Mouse (Mus musculus) liver, embryonic 14.5 days (tissue): Measurements from ENCODE around the gene Gm12184. TPM values are rescaled to one million over a fixed set of nuclear protein-coding genes. Genes with fewer than 3 reads are reported as not detected.
"Not testable (repeated sequence)": the region's sequence is repeated elsewhere in the genome, so short reads cannot be mapped to it uniquely, and the experiment has no call there.

Source experiments
- ATAC-seq: fragments of 200-750 bp; cut with Nextera tagmentation; 2 replicates; pipeline ENCODE4 v1.8.0; 2017; ENCODE audit warnings: moderate number of reproducible peaks, mild to moderate bottlenecking, moderate library complexity; ENCODE audit not compliant: insufficient read depth
- DNase-seq, 3 experiments: peaks; one replicate each; pipeline ENCODE4 v3.0.0-alpha.2; 2012 to 2013; ENCODE audit warnings: low read depth in 3 of 3, low spot score in 3 of 3
- H3K27ac ChIP-seq: fragments of 300-500 bp; sonication (generic); 2 replicates; pipeline ENCODE4 v1.5.1; 2014; ENCODE audit warnings: moderate library complexity, mild to moderate bottlenecking, control low read depth, inconsistent platforms
- H3K27me3 ChIP-seq: fragments of 300-500 bp; sonication (generic); 2 replicates; pipeline ENCODE4 v1.6.1; 2014; ENCODE audit warnings: mild to moderate bottlenecking, low read length, moderate library complexity; ENCODE audit not compliant: control insufficient read depth, insufficient read depth
- H3K36me3 ChIP-seq: fragments of 300-500 bp; sonication (generic); replicated peaks from 2 replicates; pipeline ENCODE4 v1.6.1; 2014; ENCODE audit warnings: low read depth; ENCODE audit not compliant: control insufficient read depth, insufficient read depth
- H3K4me1 ChIP-seq, 2 experiments: fragments of 200-500 bp in 1 of 2; fragments of 300-500 bp in 1 of 2; sonication (generic) in 1 of 2; replicated peaks; 2 replicates each; pipeline ENCODE4 v1.6.1; 2012 to 2014; ENCODE audit warnings: antibody characterized with exemption in 1 of 2, inconsistent platforms in 1 of 2, low read length in 1 of 2; ENCODE audit not compliant: control insufficient read depth in 2 of 2, insufficient read depth in 2 of 2
- H3K4me2 ChIP-seq: fragments of 300-500 bp; sonication (generic); 2 replicates; pipeline ENCODE4 v1.6.1; 2014; ENCODE audit warnings: low read depth, mild to moderate bottlenecking, control low read depth, moderate library complexity
- H3K4me3 ChIP-seq, 2 experiments: fragments of 200-500 bp in 1 of 2; fragments of 300-500 bp in 1 of 2; sonication (generic) in 1 of 2; 2 replicates each; pipeline ENCODE4 v1.5.1; 2012 to 2014; ENCODE audit warnings: low read depth in 2 of 2, low read length in 2 of 2, mild to moderate bottlenecking in 2 of 2, control low read depth in 1 of 2, inconsistent platforms in 1 of 2, moderate library complexity in 1 of 2; ENCODE audit not compliant: insufficient read depth in 1 of 2
- H3K9ac ChIP-seq: fragments of 300-500 bp; sonication (generic); replicated peaks from 2 replicates; pipeline ENCODE4 v1.6.1; 2014; ENCODE audit warnings: mild to moderate bottlenecking, control low read depth, moderate library complexity
- H3K9me3 ChIP-seq: fragments of 300-500 bp; sonication (generic); 2 replicates; pipeline ENCODE4 v1.6.1; 2016; ENCODE audit warnings: low read length, mixed read lengths; ENCODE audit not compliant: control insufficient read depth
- CTCF ChIP-seq: IDR thresholded peaks from 2 replicates; pipeline ENCODE4 v1.5.1; 2016; ENCODE audit warnings: antibody characterized with exemption, low read depth, control low read depth
- EP300 ChIP-seq: IDR thresholded peaks from 2 replicates; pipeline ENCODE4 v1.6.1; 2016; ENCODE audit warnings: antibody characterized with exemption, low read depth
- WGBS: fragments of 180-500 bp; shearing (Covaris S2); extraction: QIAGEN DNeasy Blood & Tissue Kit; methylation state at CpG from one replicate; pipeline ENCODE4 v1.1.7; 2014; ENCODE audit not compliant: insufficient replicate concordance; 5-methylcytosine and 5-hydroxymethylcytosine counted together
- polyA plus RNA-seq, 2 experiments: library from polyadenylated mRNA; depleted of rRNA in 1 of 2; stranded (reverse) in 1 of 2; unstranded in 1 of 2; fragments of >200 nt; fragmentation: Nextera tagmentation in 1 of 2; extraction: Ambion mirVana in 1 of 2; gene quantifications; 2 replicates each; pipeline versions ENCODE4 v1.2.1 to v1.2.3; 2012 to 2014

Gene Gm12184
- polyA plus RNA-seq, 2 experiments = 1.6 to 12.4 TPM

- peaks cover 13 to 36% of the 10 kb centered on the region in 2 experiments for H3K4me1 ChIP-seq
- H3K27me3 ChIP-seq = no peaks in the 10 kb centered on the region
- 36% methylated on average over 7 of the region's 7 CpGs for WGBS
- peak overlapping the region; percentile 27 for H3K27ac ChIP-seq
- H3K9me3 ChIP-seq = no peaks in the 10 kb centered on the region
- H3K9ac ChIP-seq = peak overlapping the region; percentile 64
- no peak for TF ChIP-seq EP300
- TF ChIP-seq CTCF = no peak
- peak overlapping the region; percentile 94 for H3K4me2 ChIP-seq
- DNase-seq = no peak
- H3K4me3 ChIP-seq = peak overlapping the region; percentile 43 to 95
- H3K36me3 ChIP-seq = peaks cover 24% of the 10 kb centered on the region
- ATAC-seq = no peak
These were observed 28.1 kb downstream of the Gm12184 start for GRCm38 (mm10) chr11:48798308-48798707.

- Histone ChIP-seq H3K4me1 (peaks cover 13 to 31% of the 10 kb centered on the region in 2 experiments), H3K27ac (no peak overlapping the region), H3K4me2 (peak overlapping the region; percentile 94), H3K4me3 (no peak overlapping the region), H3K9ac (peak overlapping the region; percentile 64), H3K9me3 (no peaks in the 10 kb centered on the region), H3K36me3 (peaks cover 14% of the 10 kb centered on the region), H3K27me3 (no peaks in the 10 kb centered on the region)
- 25% methylated on average over 5 of the region's 5 CpGs for WGBS
- TF ChIP-seq CTCF (no peak), EP300 (peak; percentile 48; the same call in 1 of the 2 replicates)
- DNase-seq (no peak), ATAC-seq (no peak)
These were observed 29.2 kb downstream of the Gm12184 start for GRCm38 (mm10) chr11:48797287-48797686.

- TF ChIP-seq EP300 = no peak
- TF ChIP-seq CTCF = peak; percentile 33
- DNase-seq (no peak), ATAC-seq (no peak)
- Histone ChIP-seq H3K27me3 (no peaks in the 10 kb centered on the region), H3K4me2 (no peak overlapping the region), H3K27ac (no peak overlapping the region), H3K4me3 (no peak overlapping the region), H3K9ac (no peak overlapping the region), H3K4me1 (peaks cover 13 to 23% of the 10 kb centered on the region in 2 experiments), H3K9me3 (no peaks in the 10 kb centered on the region), H3K36me3 (peaks cover 4% of the 10 kb centered on the region)
- whole genome bisulfite sequencing = 67% methylated on average over 4 of the region's 4 CpGs
These were observed 30.2 kb downstream of the Gm12184 start for GRCm38 (mm10) chr11:48796290-48796689.

GRCm38 (mm10) chr11:48795221-48795620, 31.2 kb downstream of the Gm12184 start:
- no peak overlapping the region for H3K4me3 ChIP-seq
- no peak for TF ChIP-seq CTCF
- TF ChIP-seq EP300 = no peak
- H3K27me3 ChIP-seq = no peaks in the 10 kb centered on the region
- peaks cover 13 to 25% of the 10 kb centered on the region in 2 experiments for H3K4me1 ChIP-seq
- ATAC-seq (no peak), DNase-seq (no peak)
- no peak overlapping the region for H3K4me2 ChIP-seq
- H3K9me3 ChIP-seq = no peaks in the 10 kb centered on the region
- H3K27ac ChIP-seq = no peak overlapping the region
- H3K36me3 ChIP-seq = no peaks in the 10 kb centered on the region
- 77% methylated on average over 7 of the region's 7 CpGs for WGBS
- H3K9ac ChIP-seq = no peak overlapping the region

- no peaks in the 10 kb centered on the region for H3K9me3 ChIP-seq
- TF ChIP-seq EP300 (no peak), CTCF (no peak)
- H3K9ac ChIP-seq = no peak overlapping the region
- H3K4me3 ChIP-seq = no peak overlapping the region
- 90% methylated on average over 3 of the region's 3 CpGs for WGBS
- ATAC-seq = no peak
- H3K27me3 ChIP-seq = no peaks in the 10 kb centered on the region
- H3K36me3 ChIP-seq = no peaks in the 10 kb centered on the region
- H3K27ac ChIP-seq = no peak overlapping the region
- H3K4me2 ChIP-seq = no peak overlapping the region
- no peak for DNase-seq
- H3K4me1 ChIP-seq = peaks cover 8 to 23% of the 10 kb centered on the region in 2 experiments
These were observed 33.3 kb downstream of the Gm12184 start for GRCm38 (mm10) chr11:48793184-48793583.

GRCm38 (mm10) chr11:48791894-48792293, 34.6 kb downstream of the Gm12184 start:
- H3K4me3 ChIP-seq, H3K27ac ChIP-seq, H3K9me3 ChIP-seq, H3K36me3 ChIP-seq, H3K27me3 ChIP-seq, DNase-seq, H3K4me2 ChIP-seq, H3K9ac ChIP-seq, ATAC-seq: not testable (repeated sequence)
- WGBS = 71% methylated on average over 9 of the region's 9 CpGs
- H3K4me1 ChIP-seq = peaks cover 0 to 15% of the 10 kb centered on the region in 2 experiments; a peak in 3 of 4 replicates
